Mouse (Mus musculus) MEL (cell line): ENCODE data around the gene Vcl. TPM values are rescaled to one million over a fixed set of nuclear protein-coding genes. Genes with fewer than 3 reads are reported as not detected.
A peak's percentile ranks its signal among the peaks of the same experiment; 100 is the strongest.

Source experiments
- DNase-seq: peaks from one replicate; pipeline ENCODE4 v3.0.0; 2011; ENCODE audit warnings: low read depth, low spot score
- H3K27ac ChIP-seq: 2 replicates; pipeline ENCODE4 v1.5.1; 2012; ENCODE audit warnings: low read depth, mild to moderate bottlenecking, control low read depth, low read length, moderate library complexity; ENCODE audit not compliant: control insufficient read depth
- H3K27me3 ChIP-seq, 2 experiments: fragments of 150-350 bp in 1 of 2; sonication (generic) in 1 of 2; 2 replicates each; pipeline ENCODE4 v1.6.1; 2012; ENCODE audit warnings: low read length in 2 of 2, mild to moderate bottlenecking in 2 of 2, improper control_type of control experiment in 1 of 2, moderate library complexity in 1 of 2; ENCODE audit not compliant: insufficient read depth in 2 of 2, control insufficient read depth in 1 of 2
- H3K36me3 ChIP-seq, 2 experiments: 2 replicates each; pipeline ENCODE4 v1.6.1; 2012 to 2014; ENCODE audit warnings: low read length in 2 of 2, improper control_type of control experiment in 1 of 2, inconsistent platforms in 1 of 2, mild to moderate bottlenecking in 1 of 2; ENCODE audit not compliant: insufficient read depth in 2 of 2, control insufficient read depth in 1 of 2
- H3K4me1 ChIP-seq, 2 experiments: fragments of 150-350 bp in 1 of 2; sonication (generic) in 1 of 2; 2 replicates each; pipeline ENCODE4 v1.6.1; 2012; ENCODE audit warnings: low read length in 2 of 2, improper control_type of control experiment in 1 of 2, mild to moderate bottlenecking in 1 of 2; ENCODE audit not compliant: insufficient read depth in 2 of 2, control insufficient read depth in 1 of 2
- H3K4me3 ChIP-seq, 2 experiments: fragments of 150-350 bp in 1 of 2; sonication (generic) in 1 of 2; 2 replicates each; pipeline ENCODE4 v1.5.1; 2012; ENCODE audit warnings: low read depth in 2 of 2, low read length in 2 of 2, mild to moderate bottlenecking in 2 of 2, moderate library complexity in 2 of 2, control low read depth in 1 of 2, improper control_type of control experiment in 1 of 2; ENCODE audit not compliant: control insufficient read depth in 1 of 2, insufficient read depth in 1 of 2
- H3K79me2 ChIP-seq: 2 replicates; pipeline ENCODE4 v1.6.1; 2012; ENCODE audit warnings: mild to moderate bottlenecking, low read length, moderate library complexity; ENCODE audit not compliant: control insufficient read depth, poor library complexity, insufficient read depth
- H3K9ac ChIP-seq: 2 replicates; pipeline ENCODE4 v1.6.1; 2012; ENCODE audit warnings: low read depth, mild to moderate bottlenecking, control low read depth, low read length, moderate library complexity; ENCODE audit not compliant: control insufficient read depth, poor library complexity, severe bottlenecking
- H3K9me3 ChIP-seq: fragments of 150-350 bp; sonication (generic); replicated peaks from 2 replicates; pipeline ENCODE4 v1.6.1; 2012; ENCODE audit warnings: mild to moderate bottlenecking, low read length, improper control_type of control experiment, moderate library complexity; ENCODE audit not compliant: insufficient read depth
- BHLHE40 ChIP-seq: IDR thresholded peaks from 2 replicates; pipeline ENCODE4 v1.6.1; 2012; ENCODE audit warnings: low read depth, mild to moderate bottlenecking, inconsistent platforms, low read length, improper control_type of control experiment, borderline replicate concordance
- ELF1 ChIP-seq: IDR thresholded peaks from 2 replicates; pipeline ENCODE4 v1.6.1; 2014; ENCODE audit warnings: low read depth, mild to moderate bottlenecking, inconsistent platforms, low read length, improper control_type of control experiment, moderate library complexity
- EP300 ChIP-seq, 2 experiments: IDR thresholded peaks; 2 replicates each; pipeline ENCODE4 v1.6.1; 2011; ENCODE audit warnings: improper control_type of control experiment in 2 of 2, low read length in 2 of 2, low read depth in 1 of 2, mild to moderate bottlenecking in 1 of 2
- ETS1 ChIP-seq: IDR thresholded peaks from 2 replicates; pipeline ENCODE4 v1.6.1; 2012; ENCODE audit warnings: low read depth, mild to moderate bottlenecking, inconsistent platforms, low read length, improper control_type of control experiment, moderate library complexity
- GATA1 ChIP-seq: IDR thresholded peaks from 2 replicates; pipeline ENCODE4 v1.6.1; 2011; ENCODE audit warnings: low read depth, low read length, improper control_type of control experiment
- MAX ChIP-seq: IDR thresholded peaks from 2 replicates; pipeline ENCODE4 v1.6.1; 2011; ENCODE audit warnings: low read length, improper control_type of control experiment
- MEF2A ChIP-seq: IDR thresholded peaks from 2 replicates; pipeline ENCODE4 v1.6.1; 2014; ENCODE audit warnings: low read depth, mild to moderate bottlenecking, inconsistent platforms, low read length, improper control_type of control experiment; ENCODE audit not compliant: poor library complexity, insufficient replicate concordance, severe bottlenecking; ENCODE audit errors: extremely low read depth
- MXI1 ChIP-seq: IDR thresholded peaks from 2 replicates; pipeline ENCODE4 v1.6.1; 2011; ENCODE audit warnings: mild to moderate bottlenecking, low read depth, low read length, improper control_type of control experiment
- MYB ChIP-seq: IDR thresholded peaks from 2 replicates; pipeline ENCODE4 v1.6.1; 2011; ENCODE audit warnings: mild to moderate bottlenecking, low read depth, low read length, improper control_type of control experiment
- NELFE ChIP-seq: IDR thresholded peaks from 2 replicates; pipeline ENCODE4 v1.6.1; 2011; ENCODE audit warnings: low read depth, low read length, improper control_type of control experiment
- POLR2A ChIP-seq, 2 experiments: IDR thresholded peaks; 2 replicates each; pipeline ENCODE4 v1.6.1; 2011 to 2012; ENCODE audit warnings: low read length in 2 of 2, mild to moderate bottlenecking in 2 of 2, control low read depth in 1 of 2, improper control_type of control experiment in 1 of 2, low read depth in 1 of 2, moderate library complexity in 1 of 2; ENCODE audit not compliant: control insufficient read depth in 1 of 2, insufficient read depth in 1 of 2, poor library complexity in 1 of 2
- RAD21 ChIP-seq: IDR thresholded peaks from 2 replicates; pipeline ENCODE4 v1.6.1; 2011; ENCODE audit warnings: mild to moderate bottlenecking, low read depth, low read length, improper control_type of control experiment
- RCOR1 ChIP-seq: IDR thresholded peaks from 2 replicates; pipeline ENCODE4 v1.6.1; 2012; ENCODE audit warnings: low read depth, mild to moderate bottlenecking, inconsistent platforms, low read length, improper control_type of control experiment
- SMC3 ChIP-seq: IDR thresholded peaks from 2 replicates; pipeline ENCODE4 v1.6.1; 2011; ENCODE audit warnings: low read depth, low read length, improper control_type of control experiment
- TAL1 ChIP-seq: IDR thresholded peaks from 2 replicates; pipeline ENCODE4 v1.6.1; 2012; ENCODE audit warnings: mild to moderate bottlenecking, inconsistent platforms, low read length, moderate library complexity, mixed read lengths
- TCF12 ChIP-seq: IDR thresholded peaks from 2 replicates; pipeline ENCODE4 v1.6.1; 2014; ENCODE audit warnings: low read depth, mild to moderate bottlenecking, inconsistent platforms, low read length, improper control_type of control experiment, moderate library complexity
- ZNF384 ChIP-seq: IDR thresholded peaks from 2 replicates; pipeline ENCODE4 v1.6.1; 2012; ENCODE audit warnings: low read depth, mild to moderate bottlenecking, inconsistent platforms, low read length, improper control_type of control experiment
- polyA plus RNA-seq, 2 experiments: library from polyadenylated mRNA; stranded (reverse) in 1 of 2; unstranded in 1 of 2; fragments of >175 nt in 1 of 2; fragments of >200 nt in 1 of 2; gene quantifications; 2 replicates each; pipeline versions ENCODE4 v1.2.1 to v1.2.4; 2012; ENCODE audit warnings: low replicate concordance in 2 of 2, low read depth in 1 of 2; ENCODE audit not compliant: insufficient read length in 2 of 2, insufficient read depth in 1 of 2, missing spikeins in 1 of 2
- total RNA-seq: library from RNA; depleted of rRNA; stranded (reverse); fragments of 300-350 nt; gene quantifications from 2 replicates; pipeline ENCODE4 v1.2.3, GENCODE M21; 2012

The Vcl gene
- total and polyA plus RNA-seq, 3 experiments: 11.7 to 30.3 TPM; not detected in 1

DNA sequence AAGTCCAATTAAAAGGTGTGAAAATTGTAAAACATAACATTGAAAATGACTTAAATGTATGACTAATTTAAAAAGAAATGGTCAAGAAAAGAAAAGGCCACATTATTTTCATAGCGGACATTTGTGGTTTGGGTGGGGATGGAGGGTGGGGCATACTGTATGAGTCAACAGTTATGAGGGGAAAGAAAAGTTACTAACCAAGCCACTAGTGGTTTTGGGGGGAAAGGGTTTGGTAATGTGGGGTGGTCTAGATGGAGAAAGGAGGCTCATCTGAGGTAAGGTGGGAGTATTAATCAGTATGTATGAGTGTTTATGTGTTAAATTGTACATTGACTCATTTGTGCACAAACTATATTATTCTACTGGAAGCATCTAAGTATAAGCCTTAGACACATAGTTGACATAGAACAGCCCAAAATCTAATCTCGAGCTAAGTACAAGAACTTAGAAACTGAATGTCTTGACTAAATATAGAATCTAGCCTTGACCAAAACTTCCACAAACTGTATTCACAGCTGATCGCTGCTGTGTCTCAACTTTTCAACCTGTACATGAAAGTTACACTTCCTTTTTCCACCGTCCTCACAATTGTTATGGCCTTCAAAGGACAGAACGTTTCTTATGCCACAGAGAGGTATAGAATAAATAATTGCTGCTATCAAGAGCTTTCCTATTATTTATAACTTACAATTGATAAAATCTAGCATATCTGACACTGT lies 5.0 kb upstream of the Vcl start:
- Histone ChIP-seq H3K79me2 (no peaks in the 10 kb centered on the region; the same call in 1 of the 2 replicates), H3K9me3 (no peaks in the 10 kb centered on the region), H3K9ac (peak overlapping the region; percentile 6; the same call in 1 of the 2 replicates), H3K36me3 (peaks cover 0 to 29% of the 10 kb centered on the region in 2 experiments; a peak in 2 of 4 replicates), H3K4me3 (peak overlapping the region in 1 of 2 experiments; percentile 28; a peak in 2 of 4 replicates), H3K27me3 (no peaks in the 10 kb centered on the region), H3K4me1 (peaks cover 17 to 18% of the 10 kb centered on the region in 2 experiments), H3K27ac (peak overlapping the region; percentile 44)
- TF ChIP-seq EP300 (IDR thresholded peaks at IDR 0.05; ENCODE audit: low read depth in 1 of 2, low read length in 2 of 2): no peak
- no peak for TF ChIP-seq NELFE
- TF ChIP-seq BHLHE40: no peak
- TF ChIP-seq MEF2A: 0 out of 2 replicates have a peak, but pooled peaks have one; percentile 7
- TF ChIP-seq ELF1: no peak
- TF ChIP-seq RCOR1: no peak
- no peak for TF ChIP-seq MAX
- no peak for TF ChIP-seq ZNF384
- TF ChIP-seq POLR2A (IDR thresholded peaks at IDR 0.05; ENCODE audit: control insufficient read depth in 1 of 2, insufficient read depth in 1 of 2, low read depth in 1 of 2, low read length in 2 of 2, poor library complexity in 1 of 2): no peak
- TF ChIP-seq SMC3: no peak
- peak; percentile 71; the same call in 1 of the 2 replicates for TF ChIP-seq ETS1
- peak; percentile 60 for DNase-seq

DNA sequence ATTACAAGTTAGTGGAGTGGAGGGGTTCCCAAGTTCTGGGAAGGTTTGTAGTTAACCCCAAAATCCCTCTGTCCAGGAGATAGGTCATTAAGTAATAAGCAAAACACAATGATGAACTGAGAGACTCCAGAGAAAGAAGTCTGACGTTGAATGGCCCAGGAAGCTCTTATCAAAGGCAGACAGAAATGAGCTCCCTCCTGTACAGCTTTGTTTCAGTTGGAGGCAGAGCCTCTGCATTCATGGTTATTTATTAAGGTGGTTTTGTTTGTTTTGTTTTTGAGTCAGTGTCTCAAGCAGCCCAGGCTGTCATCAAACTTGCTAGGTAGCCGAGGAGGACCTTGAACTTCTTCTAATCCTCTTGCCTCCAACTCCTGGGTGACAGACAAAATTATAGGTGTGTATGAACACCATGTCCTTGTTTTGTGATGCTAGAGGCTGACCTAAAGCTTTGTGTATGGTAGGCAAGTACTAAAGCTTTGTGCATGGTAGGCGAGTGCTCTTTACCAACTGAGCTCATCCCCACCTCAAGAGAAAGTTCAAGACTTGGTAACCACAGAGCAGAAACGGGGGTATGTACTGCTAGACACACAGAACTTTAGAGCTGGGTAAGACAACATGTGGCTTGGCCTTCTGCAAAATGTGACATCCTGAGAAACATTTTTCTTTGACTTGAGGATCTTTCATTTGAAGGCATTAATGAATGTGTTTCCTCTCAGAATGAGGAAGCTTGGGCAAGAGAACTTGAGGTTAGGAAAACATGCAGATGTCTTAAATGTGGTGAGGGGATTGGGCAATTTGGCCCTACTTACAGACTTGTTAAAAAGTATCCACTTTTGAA lies 1.5 kb upstream of the Vcl start:
- Histone ChIP-seq H3K27me3 (no peaks in the 10 kb centered on the region), H3K36me3 (peaks cover 0 to 29% of the 10 kb centered on the region in 2 experiments; a peak in 2 of 4 replicates), H3K79me2 (peaks cover 9% of the 10 kb centered on the region), H3K4me3 (peak overlapping the region; percentile 5 to 82; a peak in 2 of 4 replicates), H3K9ac (peak overlapping the region; percentile 58), H3K4me1 (peaks cover 20 to 22% of the 10 kb centered on the region in 2 experiments), H3K27ac (peak overlapping the region; percentile 53), H3K9me3 (no peaks in the 10 kb centered on the region)
- peak; percentile 70 for DNase-seq
- TF ChIP-seq RAD21: no peak
- peak; percentile 65; the same call in 1 of the 2 replicates for TF ChIP-seq ETS1
- TF ChIP-seq MXI1: no peak
- peak; percentile 79 for TF ChIP-seq GATA1
- peak; percentile 78 for TF ChIP-seq MAX
- peak; percentile 76 for TF ChIP-seq TCF12
- peak; percentile 75 for TF ChIP-seq TAL1
- TF ChIP-seq ZNF384: peak; percentile 35; the same call in 1 of the 2 replicates
- TF ChIP-seq RCOR1: no peak
- TF ChIP-seq EP300 (IDR thresholded peaks at IDR 0.05; ENCODE audit: low read depth in 1 of 2, low read length in 2 of 2): peak; percentile 45 to 76; a peak in 3 of 4 replicates
- 0 out of 2 replicates have a peak, but pooled peaks have one; percentile 29 for TF ChIP-seq MYB
